Mouse (Mus musculus) lung, adult 2 months (tissue): Measurements from ENCODE around the gene Slc36a4. TPM values are rescaled to one million over a fixed set of nuclear protein-coding genes. Genes with fewer than 3 reads are reported as not detected.

Experiments used
- DNase-seq: peaks from one replicate; pipeline ENCODE4 v3.0.0; 2022
- H3K4me1 ChIP-seq: fragments of 200-500 bp; 2 replicates; pipeline ENCODE4 v1.6.1; 2011; ENCODE audit warnings: low read length; ENCODE audit not compliant: control insufficient read depth, insufficient read depth
- H3K4me3 ChIP-seq: fragments of 200-500 bp; replicated peaks from 2 replicates; pipeline ENCODE3; 2011; ENCODE audit warnings: low read depth, mild to moderate bottlenecking, control low read depth, low read length; ENCODE audit errors: extremely low read depth
- CTCF ChIP-seq: fragments of 200-500 bp; IDR thresholded peaks from 2 replicates; pipeline ENCODE4 v1.5.1; 2011; ENCODE audit warnings: mild to moderate bottlenecking, low read length, control low read depth; ENCODE audit not compliant: insufficient read depth
- POLR2A ChIP-seq: fragments of 200-500 bp; IDR thresholded peaks from 2 replicates; pipeline ENCODE4 v1.6.1; 2011; ENCODE audit warnings: low read depth, mild to moderate bottlenecking, control low read depth, low read length, borderline replicate concordance; ENCODE audit errors: extremely low read depth
- WGBS: fragments of 180-500 bp; shearing (Covaris S2); methylation state at CpG from one replicate; pipeline ENCODE4 v1.1.7; 2018; 5-methylcytosine and 5-hydroxymethylcytosine counted together
- polyA plus RNA-seq: library from polyadenylated mRNA; depleted of rRNA; stranded (reverse); fragments of >200 nt; gene quantifications from 2 replicates; pipeline ENCODE4 v1.2.3, GENCODE M21; 2012; rRNA removed

The Slc36a4 gene
- polyA plus RNA-seq, 1 experiment, result 11.7 TPM

DNA sequence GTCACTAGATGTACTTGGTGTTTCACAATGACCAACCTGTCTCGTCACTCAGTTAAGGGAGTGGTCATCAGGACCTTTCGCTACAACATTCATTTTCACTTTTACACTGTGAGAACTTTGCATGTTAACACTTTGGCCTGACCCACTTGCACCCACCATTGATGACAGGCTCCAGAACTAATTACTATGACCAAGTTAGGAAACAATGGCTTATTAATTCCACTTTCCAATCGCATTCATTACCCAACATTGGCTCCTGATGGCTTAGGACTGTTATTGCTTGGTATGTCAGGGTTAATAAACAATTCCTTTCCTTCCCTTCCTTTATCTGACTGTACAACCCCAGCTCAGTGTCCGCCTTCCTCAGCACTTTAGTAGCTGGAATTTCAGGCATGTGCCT, 72.4 kb downstream of the Slc36a4 start:
- TF ChIP-seq POLR2A (no peak), CTCF (no peak)
- no peak for DNase-seq
- H3K4me3 ChIP-seq, result no peak overlapping the region
- 45% methylated on average over 4 of the region's 4 CpGs for WGBS
- H3K4me1 ChIP-seq, result no peaks in the 10 kb centered on the region

GRCm38 (mm10) chr9:15786192-15786591, 76.7 kb downstream of the Slc36a4 start:
- H3K4me3 ChIP-seq, result no peak overlapping the region
- TF ChIP-seq CTCF (no peak), POLR2A (no peak)
- H3K4me1 ChIP-seq, result no peaks in the 10 kb centered on the region
- DNase-seq, result no peak
- 35% methylated on average over 3 of the region's 3 CpGs for WGBS

DNA sequence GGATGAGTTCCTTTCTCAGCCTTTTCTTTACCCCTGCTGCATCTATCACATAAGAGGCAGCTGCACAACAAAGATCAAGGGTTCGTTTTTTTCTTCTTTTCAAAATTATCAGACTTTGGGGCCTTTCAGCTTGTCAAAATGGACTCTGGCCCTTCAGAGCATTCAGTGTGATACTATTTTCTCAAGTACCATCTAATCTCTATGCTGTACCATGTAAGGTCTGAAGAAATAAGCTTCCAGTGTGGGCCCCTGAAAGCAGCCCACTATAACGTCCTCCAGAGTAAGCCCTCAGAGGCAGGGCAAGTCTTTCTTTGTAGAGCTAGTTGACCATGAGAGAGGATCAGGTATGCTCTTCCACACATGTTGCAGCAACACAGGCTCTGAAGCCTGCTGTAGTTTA, 77.1 kb downstream of the Slc36a4 start:
- DNase-seq, result no peak
- WGBS, result 54% methylated on average over 2 of the region's 2 CpGs
- no peaks in the 10 kb centered on the region for H3K4me1 ChIP-seq
- H3K4me3 ChIP-seq, result no peak overlapping the region
- no peak for TF ChIP-seq POLR2A
- no peak for TF ChIP-seq CTCF

GRCm38 (mm10) chr9:15792076-15792475, 82.5 kb downstream of the Slc36a4 start:
- DNase-seq, result no peak
- 85% methylated on average over 9 of the region's 9 CpGs for WGBS
- no peaks in the 10 kb centered on the region for H3K4me1 ChIP-seq

More at GRCm38 (mm10) chr9:15792076-15792475, 82.5 kb downstream of the Slc36a4 start:
- no peak for TF ChIP-seq CTCF
- TF ChIP-seq POLR2A, result no peak
- H3K4me3 ChIP-seq, result no peak overlapping the region

Other genes with a start within 250 kb of the Slc36a4 start
- 22.0 and 27.1 TPM in 2 replicates for gene Smco4, start 216.3 kb upstream of the Slc36a4 start, polyA plus RNA-seq
- gene Deup1, start 81.8 kb upstream of the Slc36a4 start, polyA plus RNA-seq, result 0.49 and 0.56 TPM in 2 replicates
- gene Mtnr1b, start 164.8 kb downstream of the Slc36a4 start, polyA plus RNA-seq, result not detected in 2 replicates